Mouse (Mus musculus): ENCODE measurements around the gene Sv2b. TPM values are rescaled to one million over a fixed set of nuclear protein-coding genes. Genes with fewer than 3 reads are reported as not detected.

Gene Sv2b
- polyA plus RNA-seq, 1 experiment from 2014 or later: 1.3 TPM

DNA sequence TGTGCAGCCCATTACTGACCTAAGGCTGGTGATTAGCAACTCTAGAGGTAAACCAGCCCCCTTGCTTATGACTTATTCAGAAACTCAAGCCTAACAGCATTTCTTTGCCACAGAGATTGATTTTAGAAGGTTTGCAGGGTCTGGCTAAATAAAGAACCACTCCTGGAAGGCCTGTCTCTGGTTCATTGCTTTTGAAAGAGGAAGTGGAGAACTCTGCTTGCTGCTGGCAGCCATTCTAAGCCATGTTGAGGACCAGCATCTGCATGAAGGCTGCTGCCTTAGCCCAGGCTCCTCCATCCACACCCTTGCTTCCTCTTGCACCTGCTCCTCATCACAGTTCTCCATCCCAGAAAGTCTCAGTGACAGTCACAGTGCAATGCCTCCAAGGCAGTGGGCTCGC is 9.3 kb upstream of the Sv2b start:
- Histone ChIP-seq H3K4me3 (no peak overlapping the region), H3K4me2 (replicated peaks) (no peak overlapping the region), H3K4me1 (no peaks in the 10 kb centered on the region), H3K9me3 (no peaks in the 10 kb centered on the region), H3K9ac (no peak overlapping the region), H3K36me3 (no peaks in the 10 kb centered on the region), H3K27me3 (no peaks in the 10 kb centered on the region), H3K27ac (no peak overlapping the region)
- no peak for ATAC-seq (ENCODE audit: insufficient number of reproducible peaks, insufficient read depth, low FRiP score, low TSS enrichment)
- 97% methylated on average over 1 of the region's 1 CpGs for WGBS

DNA sequence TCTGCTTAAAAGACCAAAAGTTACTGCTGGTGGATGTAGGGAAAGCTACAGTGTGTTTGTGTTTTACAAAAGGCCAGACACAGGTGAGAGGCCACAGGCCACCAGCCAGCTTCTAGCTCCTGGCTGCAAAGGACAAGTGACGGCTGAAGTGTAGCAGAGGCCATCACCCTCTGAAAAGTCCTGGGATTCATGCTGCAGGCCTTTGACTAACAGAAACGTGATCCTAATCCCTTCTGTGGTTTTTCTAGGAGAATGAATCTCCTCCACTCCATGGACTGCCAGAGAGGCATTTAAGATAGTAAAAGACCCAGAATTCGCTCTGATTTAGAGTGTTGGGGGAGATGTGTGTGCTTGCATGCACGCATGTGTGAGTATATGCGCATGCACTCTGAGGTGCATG is 5.8 kb upstream of the Sv2b start:
- Histone ChIP-seq H3K4me1 (no peaks in the 10 kb centered on the region), H3K4me2 (replicated peaks) (no peak overlapping the region), H3K36me3 (no peaks in the 10 kb centered on the region), H3K27ac (no peak overlapping the region), H3K9ac (no peak overlapping the region), H3K27me3 (0 out of 2 replicates have a peak, but pooled peaks cover 8% of the 10 kb centered on the region), H3K9me3 (no peaks in the 10 kb centered on the region), H3K4me3 (no peak overlapping the region)
- 63% methylated on average over 5 of the region's 5 CpGs for WGBS
- no peak for ATAC-seq (ENCODE audit: insufficient number of reproducible peaks, insufficient read depth, low FRiP score, low TSS enrichment)

DNA sequence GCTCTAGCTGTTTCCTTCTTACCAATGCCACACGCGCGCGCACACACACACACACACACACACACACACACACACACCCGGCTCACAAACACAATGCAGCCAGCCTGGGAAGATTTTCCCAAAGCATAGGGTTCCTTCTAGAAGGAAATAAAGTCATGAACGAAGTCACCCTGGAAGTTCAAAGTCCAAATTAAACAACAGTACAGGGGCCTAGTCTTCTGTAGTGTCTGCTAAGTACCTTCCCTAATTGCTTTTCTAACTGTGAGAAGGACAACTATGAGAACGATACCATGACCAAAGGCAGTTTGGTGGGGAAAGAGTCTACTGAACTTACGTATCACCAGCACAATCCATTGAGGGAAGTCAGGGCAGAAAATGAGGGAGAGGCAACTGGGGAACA is 508 bp upstream of the Sv2b start:
- Histone ChIP-seq H3K4me2 (replicated peaks) (peak overlapping the region; percentile 80; the same call in 1 of the 2 replicates), H3K9ac (no peak overlapping the region), H3K9me3 (no peaks in the 10 kb centered on the region), H3K27ac (no peak overlapping the region), H3K4me1 (peaks cover 4% of the 10 kb centered on the region; the same call in 1 of the 2 replicates), H3K4me3 (no peak overlapping the region), H3K36me3 (no peaks in the 10 kb centered on the region), H3K27me3 (peaks cover 38% of the 10 kb centered on the region)
- ATAC-seq (ENCODE audit: insufficient number of reproducible peaks, insufficient read depth, low FRiP score, low TSS enrichment): no peak
- 84% methylated on average over 8 of the region's 8 CpGs for WGBS

DNA sequence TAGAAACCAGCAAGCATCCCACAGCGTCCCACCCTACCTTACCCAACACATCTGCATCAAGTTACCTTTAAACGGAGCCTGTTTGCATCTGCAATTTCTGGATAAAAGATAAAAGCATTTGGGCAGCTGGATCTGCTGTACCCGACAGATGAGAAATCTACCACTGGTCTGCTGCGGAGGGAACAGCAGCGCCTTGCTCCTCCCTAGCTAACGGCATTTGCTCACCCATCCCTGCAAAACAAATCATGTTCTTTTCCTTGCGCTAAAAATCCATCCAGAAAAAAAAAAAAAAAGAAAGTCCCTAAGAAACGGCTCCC is 964 bp downstream of the Sv2b start:
- H3K27me3 ChIP-seq: peaks cover 38% of the 10 kb centered on the region
- no peak overlapping the region for H3K9ac ChIP-seq

DNA sequence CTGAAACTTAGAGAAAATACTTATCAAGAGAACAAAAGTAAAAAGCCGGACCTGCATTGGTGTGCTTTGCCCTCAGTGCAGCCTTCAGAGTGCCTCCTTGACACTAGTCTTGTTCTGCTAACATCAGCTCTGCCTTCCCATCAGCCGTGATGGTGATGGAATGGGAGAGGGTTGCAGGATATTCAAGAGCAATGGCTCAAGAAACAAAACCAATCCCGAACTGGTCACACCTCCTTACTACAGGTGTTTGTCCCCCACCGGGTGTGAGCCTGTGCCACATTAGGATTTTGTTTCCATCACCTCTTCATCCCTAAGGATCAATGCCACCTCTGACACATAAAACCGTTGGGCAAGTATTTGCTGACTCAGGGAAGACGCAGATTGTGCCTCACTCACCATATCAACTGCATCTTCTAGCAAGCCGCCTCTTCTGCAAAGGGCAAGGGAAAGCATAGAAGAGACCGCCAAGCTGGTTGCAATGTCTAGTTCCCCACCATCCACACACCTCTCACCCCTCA is 1.4 kb downstream of the Sv2b start:
- Histone ChIP-seq H3K9me3 (no peaks in the 10 kb centered on the region), H3K4me3 (peak overlapping the region; percentile 44; the same call in 1 of the 2 replicates), H3K27ac (no peak overlapping the region), H3K4me1 (peaks cover 4% of the 10 kb centered on the region; the same call in 1 of the 2 replicates), H3K9ac (no peak overlapping the region), H3K27me3 (peaks cover 38% of the 10 kb centered on the region), H3K36me3 (no peaks in the 10 kb centered on the region), H3K4me2 (replicated peaks) (peak overlapping the region; percentile 80)
- 45% methylated on average over 8 of the region's 8 CpGs for WGBS
- no peak for ATAC-seq (ENCODE audit: insufficient number of reproducible peaks, insufficient read depth, low FRiP score, low TSS enrichment)

More for the DNA sequence above, 964 bp downstream of the Sv2b start:
- Histone ChIP-seq H3K36me3 (no peaks in the 10 kb centered on the region), H3K27ac (no peak overlapping the region), H3K9me3 (no peaks in the 10 kb centered on the region), H3K4me3 (peak overlapping the region; percentile 44), H3K4me1 (peaks cover 4% of the 10 kb centered on the region; the same call in 1 of the 2 replicates), H3K4me2 (replicated peaks) (peak overlapping the region; percentile 80)
- no peak for ATAC-seq (ENCODE audit: insufficient number of reproducible peaks, insufficient read depth, low FRiP score, low TSS enrichment)
- 5% methylated on average over 8 of the region's 8 CpGs for WGBS

DNA sequence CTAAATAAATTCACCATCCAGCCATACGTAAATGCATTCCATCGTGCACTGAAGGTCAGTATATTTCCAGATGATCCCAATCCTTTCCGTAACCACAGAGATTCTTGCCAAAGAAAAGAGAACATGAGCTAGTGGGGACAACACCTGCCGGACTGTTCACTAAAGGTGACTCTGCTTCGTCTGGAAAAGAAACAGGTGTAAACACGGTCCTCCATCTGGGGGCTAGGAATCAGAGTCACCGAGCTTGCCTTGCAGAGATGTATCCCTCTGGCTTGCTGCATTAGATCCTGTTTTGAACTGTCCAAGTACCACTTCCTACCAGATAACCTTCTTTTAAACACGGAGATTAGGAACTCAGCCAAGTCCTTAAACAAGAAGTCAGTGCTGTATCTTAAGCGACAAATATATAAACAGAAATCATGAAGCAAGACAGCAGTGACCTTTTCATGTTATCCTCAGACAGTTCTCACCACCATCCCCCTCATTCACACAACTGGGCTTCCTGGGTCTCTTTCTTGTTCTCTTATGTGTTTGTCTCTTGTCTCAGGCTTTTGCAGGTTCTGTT is 3.1 kb downstream of the Sv2b start:
- 86% methylated on average over 9 of the region's 9 CpGs for WGBS
- H3K36me3 ChIP-seq: no peaks in the 10 kb centered on the region
- no peak overlapping the region for H3K4me2 ChIP-seq (replicated peaks)
- H3K9me3 ChIP-seq: no peaks in the 10 kb centered on the region
- peaks cover 38% of the 10 kb centered on the region for H3K27me3 ChIP-seq
- no peak overlapping the region for H3K4me3 ChIP-seq
- H3K4me1 ChIP-seq: peaks cover 4% of the 10 kb centered on the region; the same call in 1 of the 2 replicates
- H3K9ac ChIP-seq: no peak overlapping the region
- no peak overlapping the region for H3K27ac ChIP-seq
- no peak for ATAC-seq (ENCODE audit: insufficient number of reproducible peaks, insufficient read depth, low FRiP score, low TSS enrichment)

DNA sequence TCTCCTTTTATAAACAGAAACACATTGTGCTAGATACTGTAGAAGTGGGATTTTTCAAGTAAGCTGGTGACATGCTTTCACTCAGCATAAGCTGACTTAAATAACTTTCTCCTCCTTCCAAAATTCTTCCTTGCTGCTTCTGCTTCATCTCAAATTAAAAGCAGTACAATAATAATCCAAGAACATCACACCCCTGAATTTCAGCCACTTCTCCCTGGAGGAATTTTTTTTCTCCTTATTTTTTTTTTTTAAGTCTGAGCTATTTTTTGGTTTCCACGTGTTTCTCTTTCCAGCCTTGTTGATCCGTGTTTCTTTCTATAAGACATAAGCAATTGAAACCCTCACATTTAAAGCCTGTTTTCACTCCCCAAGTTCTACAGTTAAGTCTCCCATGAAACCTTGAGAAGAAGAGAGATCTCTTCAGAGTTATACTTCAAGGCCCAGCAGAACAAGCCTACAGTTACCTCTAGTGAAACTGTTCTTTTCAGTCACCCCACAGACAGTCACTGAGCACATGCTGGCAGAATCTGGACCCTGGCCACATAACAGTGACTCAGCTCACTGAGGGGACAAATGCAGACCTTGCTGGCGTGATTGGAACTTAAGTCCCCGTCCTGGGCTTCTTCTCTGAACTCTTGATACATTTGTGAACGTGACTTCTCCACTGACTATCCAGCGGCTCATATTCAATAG is 6.4 kb downstream of the Sv2b start:
- 73% methylated on average over 6 of the region's 6 CpGs for WGBS
- no peak overlapping the region for H3K9ac ChIP-seq
- no peaks in the 10 kb centered on the region for H3K4me1 ChIP-seq
- H3K27me3 ChIP-seq: peaks cover 9% of the 10 kb centered on the region
- H3K27ac ChIP-seq: no peak overlapping the region
- ATAC-seq (ENCODE audit: insufficient number of reproducible peaks, insufficient read depth, low FRiP score, low TSS enrichment): no peak
- no peaks in the 10 kb centered on the region for H3K36me3 ChIP-seq
- H3K4me2 ChIP-seq (replicated peaks): no peak overlapping the region
- no peaks in the 10 kb centered on the region for H3K9me3 ChIP-seq
- H3K4me3 ChIP-seq: no peak overlapping the region

DNA sequence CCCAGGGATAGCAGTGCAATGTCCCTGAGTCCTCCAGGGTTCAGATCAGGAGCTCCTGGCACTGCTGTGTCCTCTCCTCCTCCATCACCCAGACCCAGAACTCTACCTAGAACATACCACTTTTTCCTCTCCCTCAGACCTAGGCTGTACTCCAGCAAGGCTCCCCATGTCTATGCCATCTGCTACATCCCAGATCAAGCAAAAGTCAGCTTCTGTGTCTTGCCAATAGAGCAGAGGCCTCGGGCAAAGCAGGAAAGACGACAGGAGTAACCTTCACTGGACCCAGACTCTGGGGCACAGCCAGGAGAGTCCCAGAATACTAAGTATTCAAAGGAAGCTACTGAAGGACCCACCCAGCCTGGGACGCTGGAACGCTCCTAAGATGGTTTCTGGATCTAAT is 9.8 kb downstream of the Sv2b start:
- H3K4me3 ChIP-seq: no peak overlapping the region
- H3K4me1 ChIP-seq: no peaks in the 10 kb centered on the region
- no peaks in the 10 kb centered on the region for H3K36me3 ChIP-seq
- no peak for ATAC-seq (ENCODE audit: insufficient number of reproducible peaks, insufficient read depth, low FRiP score, low TSS enrichment)
- WGBS: 85% methylated on average over 4 of the region's 4 CpGs
- H3K9ac ChIP-seq: no peak overlapping the region
- no peaks in the 10 kb centered on the region for H3K9me3 ChIP-seq
- H3K27me3 ChIP-seq: no peaks in the 10 kb centered on the region
- H3K27ac ChIP-seq: no peak overlapping the region
- H3K4me2 ChIP-seq (replicated peaks): no peak overlapping the region

DNA sequence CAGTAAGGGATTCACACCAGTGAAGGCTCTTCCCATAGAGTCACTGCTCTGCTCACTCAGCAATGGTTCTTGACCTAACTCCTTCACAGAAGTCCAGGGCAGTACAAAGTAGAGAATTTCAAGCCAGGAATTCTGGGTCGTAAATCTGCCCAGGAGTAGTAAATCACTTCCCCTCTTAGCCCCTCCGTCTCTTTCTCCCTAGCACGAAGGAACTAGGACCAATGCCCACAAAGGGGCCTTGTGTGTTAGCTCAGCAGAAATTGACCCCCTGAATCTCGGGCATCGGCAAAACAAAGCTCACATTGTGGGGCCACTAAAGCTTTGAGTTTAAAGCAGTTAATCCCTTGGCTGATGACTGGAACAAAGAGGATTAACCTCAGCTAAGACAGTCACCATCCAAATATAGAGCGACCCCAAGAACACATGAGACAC is 12.4 kb downstream of the Sv2b start:
- Histone ChIP-seq H3K27ac (no peak overlapping the region), H3K4me1 (no peaks in the 10 kb centered on the region), H3K9me3 (no peaks in the 10 kb centered on the region), H3K4me3 (no peak overlapping the region), H3K27me3 (no peaks in the 10 kb centered on the region), H3K4me2 (replicated peaks) (no peak overlapping the region), H3K36me3 (no peaks in the 10 kb centered on the region), H3K9ac (no peak overlapping the region)
- ATAC-seq (ENCODE audit: insufficient number of reproducible peaks, insufficient read depth, low FRiP score, low TSS enrichment): no peak
- WGBS: 10% methylated on average over 6 of the region's 6 CpGs

DNA sequence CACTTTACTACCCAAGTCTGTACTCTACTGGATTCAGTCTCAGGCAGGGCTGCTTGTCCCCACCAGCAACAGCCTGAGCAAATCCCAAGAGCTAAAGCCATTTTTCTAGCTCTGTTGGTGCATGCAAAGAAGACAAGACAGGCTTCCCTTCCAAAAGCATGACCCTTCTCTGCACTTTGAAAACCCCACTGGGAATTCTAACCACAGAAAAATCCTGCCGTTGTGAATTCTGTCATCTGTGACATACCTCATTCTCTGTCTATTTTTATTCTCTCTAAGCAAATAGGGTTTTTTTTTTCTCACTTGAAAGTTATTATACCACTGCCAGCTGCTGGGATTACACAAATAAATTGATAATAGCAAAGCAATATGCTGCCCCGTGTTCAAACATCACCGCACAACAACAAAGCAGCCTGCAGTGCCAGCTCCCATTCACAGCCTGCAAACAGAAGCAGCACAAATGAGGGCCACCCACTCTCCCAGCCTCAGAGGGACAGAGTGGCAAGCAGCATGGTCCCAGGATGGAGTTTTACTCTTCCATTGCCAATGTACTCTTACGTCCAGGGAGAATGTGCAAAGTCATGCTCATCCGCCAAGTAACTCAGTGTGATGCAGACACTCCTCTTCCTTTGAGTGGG is 13.7 kb downstream of the Sv2b start:
- WGBS: 58% methylated on average over 5 of the region's 5 CpGs
- no peaks in the 10 kb centered on the region for H3K4me1 ChIP-seq
- no peak overlapping the region for H3K4me2 ChIP-seq (replicated peaks)
- H3K4me3 ChIP-seq: no peak overlapping the region
- H3K9me3 ChIP-seq: no peaks in the 10 kb centered on the region
- no peaks in the 10 kb centered on the region for H3K27me3 ChIP-seq
- no peak overlapping the region for H3K9ac ChIP-seq
- no peak for ATAC-seq (ENCODE audit: insufficient number of reproducible peaks, insufficient read depth, low FRiP score, low TSS enrichment)
- no peaks in the 10 kb centered on the region for H3K36me3 ChIP-seq
- H3K27ac ChIP-seq: no peak overlapping the region

DNA sequence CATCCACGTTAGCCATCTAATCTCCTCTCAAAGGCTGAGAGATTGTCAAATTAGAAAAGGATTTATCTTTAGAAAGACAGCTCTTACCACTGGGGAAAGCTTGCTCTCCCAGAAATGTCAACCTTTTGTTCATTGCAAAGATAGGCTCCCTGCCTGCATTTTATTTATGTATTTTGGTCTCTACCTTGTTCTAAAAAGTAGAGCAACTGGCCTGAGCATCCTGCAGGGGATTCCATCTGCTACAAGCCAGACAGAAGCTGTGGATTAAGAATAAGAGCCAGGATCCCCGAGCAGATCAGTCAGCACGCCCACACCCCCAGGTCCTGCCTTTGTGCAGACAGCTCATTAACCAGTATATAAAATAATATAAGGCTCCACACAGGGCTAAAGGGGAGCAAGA is 16.8 kb downstream of the Sv2b start:
- Histone ChIP-seq H3K9me3 (no peaks in the 10 kb centered on the region), H3K4me1 (no peaks in the 10 kb centered on the region), H3K36me3 (no peaks in the 10 kb centered on the region), H3K4me3 (no peak overlapping the region), H3K4me2 (replicated peaks) (no peak overlapping the region), H3K27me3 (no peaks in the 10 kb centered on the region), H3K27ac (no peak overlapping the region), H3K9ac (no peak overlapping the region)
- WGBS: 45% methylated on average over 3 of the region's 3 CpGs
- no peak for ATAC-seq (ENCODE audit: insufficient number of reproducible peaks, insufficient read depth, low FRiP score, low TSS enrichment)

DNA sequence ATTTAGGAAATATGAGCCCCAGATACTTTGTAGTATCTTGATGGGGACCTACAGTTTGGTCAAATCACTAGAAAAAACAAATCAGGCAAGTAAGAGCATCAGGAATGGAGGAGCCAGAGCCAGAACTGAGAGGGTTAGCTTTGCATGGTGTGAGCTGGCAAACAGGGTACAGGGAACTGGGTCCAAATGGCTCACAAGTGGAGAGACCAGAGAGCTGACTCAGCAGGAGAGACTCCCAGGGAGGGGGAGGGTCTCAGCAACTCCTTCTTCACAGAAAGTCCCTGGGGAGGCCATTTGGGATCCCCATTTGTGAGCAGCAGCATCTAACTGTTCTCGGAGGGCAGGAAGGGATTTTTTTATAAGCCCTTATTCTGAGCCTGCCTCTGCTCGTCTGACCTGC is 18.5 kb downstream of the Sv2b start:
- Histone ChIP-seq H3K9ac (no peak overlapping the region), H3K27me3 (no peaks in the 10 kb centered on the region), H3K4me1 (no peaks in the 10 kb centered on the region), H3K4me2 (replicated peaks) (no peak overlapping the region), H3K27ac (no peak overlapping the region), H3K9me3 (no peaks in the 10 kb centered on the region), H3K36me3 (no peaks in the 10 kb centered on the region), H3K4me3 (no peak overlapping the region)
- whole genome bisulfite sequencing: 46% methylated on average over 2 of the region's 2 CpGs
- ATAC-seq (ENCODE audit: insufficient number of reproducible peaks, insufficient read depth, low FRiP score, low TSS enrichment): no peak
